Mouse (Mus musculus): ENCODE data around the gene Cers5. TPM values are rescaled to one million over a fixed set of nuclear protein-coding genes. Genes with fewer than 3 reads are reported as not detected.
A peak's percentile ranks its signal among the peaks of the same experiment; 100 is the strongest.

The Cers5 gene
- polyA plus RNA-seq, 1 experiment from 2014 or later, result 75.6 TPM

DNA sequence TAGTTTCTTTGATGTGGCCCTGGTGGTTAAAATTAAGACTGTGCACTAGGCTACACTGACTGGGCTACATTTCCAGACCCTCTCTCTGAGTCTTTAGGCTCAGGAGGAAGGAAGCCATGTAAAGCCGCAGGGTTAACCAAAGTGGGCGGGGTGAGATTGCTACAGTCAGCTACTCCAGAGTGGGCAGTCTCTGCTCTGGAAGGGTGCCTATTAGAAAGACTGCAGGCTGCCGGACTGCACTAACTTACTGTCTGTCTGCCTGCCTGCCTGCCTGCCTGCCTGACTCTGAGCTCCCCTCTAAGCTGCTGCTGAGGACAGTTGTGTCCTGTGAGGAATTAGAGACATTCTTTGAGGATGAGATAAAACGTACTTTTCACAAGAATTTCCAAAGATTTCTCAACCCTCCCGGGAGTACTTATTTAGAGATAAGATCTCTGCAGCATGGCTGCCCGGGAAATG is 30.5 kb upstream of the Cers5 start:
- H3K27ac ChIP-seq, result peak overlapping the region; percentile 77
- peaks cover 76% of the 10 kb centered on the region for H3K36me3 ChIP-seq
- 16% methylated on average over 6 of the region's 6 CpGs for WGBS
- peaks cover 66% of the 10 kb centered on the region for H3K4me1 ChIP-seq
- DNase-seq (ENCODE audit: low spot score), result peak; percentile 56
- H3K4me3 ChIP-seq, result no peak overlapping the region
- H3K27me3 ChIP-seq (ENCODE audit: low read depth, poor library complexity, severe bottlenecking), result no peaks in the 10 kb centered on the region
- H3K9me3 ChIP-seq (replicated peaks), result no peaks in the 10 kb centered on the region

DNA sequence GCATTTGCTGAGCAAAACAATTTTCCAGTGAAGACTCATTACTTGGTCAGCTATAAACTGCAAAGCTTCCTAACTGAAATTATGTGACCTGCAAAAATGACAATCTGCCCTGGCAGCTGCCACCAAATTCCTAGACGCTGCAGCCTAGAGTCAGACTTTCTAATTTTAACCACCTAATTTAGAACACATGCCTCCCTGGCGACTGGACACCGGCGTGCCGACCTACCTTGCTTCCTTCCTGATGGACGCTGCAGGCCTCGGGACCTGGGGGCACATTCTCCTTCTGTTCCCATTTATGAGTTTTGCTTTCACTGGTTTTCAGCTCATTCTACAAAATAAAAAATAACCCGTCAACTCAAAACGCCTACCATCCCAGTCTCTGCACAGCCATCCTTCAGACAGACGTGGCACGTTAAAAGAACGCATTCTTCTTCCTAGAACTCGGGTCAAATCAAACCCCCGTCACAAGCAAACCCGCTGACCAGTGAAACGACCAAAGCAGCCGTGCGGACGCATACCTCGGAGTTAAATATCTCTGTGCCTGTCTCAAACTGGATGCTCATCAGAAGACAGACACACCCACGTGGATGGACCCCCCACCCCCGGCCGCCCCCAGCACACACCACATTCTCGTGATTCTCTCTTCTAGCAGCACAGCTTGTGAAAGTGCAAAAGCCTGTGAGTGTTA is 29.3 kb upstream of the Cers5 start:
- H3K4me3 ChIP-seq, result peak overlapping the region; percentile 27
- peak; percentile 65 for DNase-seq (ENCODE audit: low spot score)
- H3K36me3 ChIP-seq, result peaks cover 78% of the 10 kb centered on the region
- no peaks in the 10 kb centered on the region for H3K9me3 ChIP-seq (replicated peaks)
- H3K27me3 ChIP-seq (ENCODE audit: low read depth, poor library complexity, severe bottlenecking), result no peaks in the 10 kb centered on the region
- H3K27ac ChIP-seq, result peak overlapping the region; percentile 82
- peaks cover 61% of the 10 kb centered on the region for H3K4me1 ChIP-seq
- WGBS, result 25% methylated on average over 24 of the region's 24 CpGs

DNA sequence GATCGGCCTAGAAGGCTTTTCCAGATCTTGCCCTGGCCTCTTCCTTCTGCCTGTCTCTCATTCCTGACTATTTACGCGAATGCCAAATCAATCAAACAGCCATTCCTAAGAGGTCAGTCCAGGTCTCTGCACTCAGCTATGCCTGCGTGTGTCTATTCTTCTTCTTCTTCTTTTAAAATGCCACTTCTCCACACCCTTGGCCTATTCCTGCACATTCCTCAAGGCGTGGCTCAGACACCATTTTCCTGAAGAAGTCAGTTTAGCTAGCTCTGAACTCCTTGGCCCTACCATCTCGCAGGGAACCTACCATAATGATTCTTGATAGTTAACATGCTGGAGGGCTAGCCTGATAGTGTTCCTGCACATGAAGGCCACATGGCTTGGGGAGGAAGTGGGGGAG is 27.0 kb upstream of the Cers5 start:
- Histone ChIP-seq H3K36me3 (peaks cover 78% of the 10 kb centered on the region), H3K27me3 (ENCODE audit: low read depth, poor library complexity, severe bottlenecking) (no peaks in the 10 kb centered on the region), H3K9me3 (replicated peaks) (no peaks in the 10 kb centered on the region; the same call in 1 of the 2 replicates), H3K4me3 (no peak overlapping the region), H3K27ac (no peak overlapping the region; the same call in 1 of the 2 replicates), H3K4me1 (peaks cover 60% of the 10 kb centered on the region)
- no peak for DNase-seq (ENCODE audit: low spot score)
- 66% methylated on average over 6 of the region's 6 CpGs for WGBS

DNA sequence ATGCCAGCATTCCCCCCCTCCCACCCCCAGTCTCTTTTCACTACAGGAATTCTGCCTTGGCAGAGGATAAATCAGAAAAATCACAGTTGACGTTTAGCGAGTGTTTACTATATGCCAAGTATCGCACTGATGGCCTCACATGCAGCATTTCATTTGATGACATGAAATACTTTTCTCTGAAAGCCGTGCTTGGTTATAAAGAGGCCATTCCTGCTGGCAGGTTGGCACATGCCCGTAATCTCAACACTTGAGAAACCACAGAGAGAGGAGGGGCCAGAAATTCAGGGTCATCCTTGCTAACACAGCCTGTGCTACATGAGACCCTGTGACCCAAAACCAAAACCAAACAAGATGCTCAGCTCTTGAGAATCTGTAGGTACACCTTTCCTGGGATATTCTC is 25.2 kb upstream of the Cers5 start:
- H3K4me1 ChIP-seq, result peaks cover 46% of the 10 kb centered on the region
- 84% methylated on average over 5 of the region's 5 CpGs for WGBS
- H3K4me3 ChIP-seq, result no peak overlapping the region
- DNase-seq (ENCODE audit: low spot score), result no peak
- no peak overlapping the region for H3K27ac ChIP-seq
- no peaks in the 10 kb centered on the region; the same call in 1 of the 2 replicates for H3K9me3 ChIP-seq (replicated peaks)
- H3K27me3 ChIP-seq (ENCODE audit: low read depth, poor library complexity, severe bottlenecking), result no peaks in the 10 kb centered on the region
- H3K36me3 ChIP-seq, result peaks cover 81% of the 10 kb centered on the region

DNA sequence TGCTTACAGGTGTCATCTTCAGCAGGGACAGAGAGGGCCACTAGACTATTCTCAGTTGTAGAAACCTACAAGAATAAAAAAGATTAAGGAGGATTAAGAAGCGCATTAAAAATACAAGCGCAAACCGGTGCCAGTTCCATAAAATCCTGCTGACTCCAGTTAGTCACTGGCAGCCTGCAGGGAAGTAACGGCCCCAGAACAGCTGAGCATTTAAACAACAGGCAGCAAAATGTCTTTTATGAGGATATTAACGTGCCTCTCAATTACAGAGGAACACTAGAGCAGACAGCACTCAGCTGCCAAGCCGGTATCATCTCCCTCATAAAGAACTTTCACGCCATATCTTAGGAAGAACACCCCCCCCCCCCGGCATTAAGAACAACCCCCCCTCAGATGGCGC is 24.1 kb upstream of the Cers5 start:
- Histone ChIP-seq H3K36me3 (peaks cover 93% of the 10 kb centered on the region), H3K27ac (no peak overlapping the region), H3K4me1 (peaks cover 34% of the 10 kb centered on the region), H3K27me3 (ENCODE audit: low read depth, poor library complexity, severe bottlenecking) (no peaks in the 10 kb centered on the region), H3K9me3 (replicated peaks) (no peaks in the 10 kb centered on the region; the same call in 1 of the 2 replicates), H3K4me3 (no peak overlapping the region)
- no peak for DNase-seq (ENCODE audit: low spot score)
- WGBS, result 82% methylated on average over 9 of the region's 9 CpGs

DNA sequence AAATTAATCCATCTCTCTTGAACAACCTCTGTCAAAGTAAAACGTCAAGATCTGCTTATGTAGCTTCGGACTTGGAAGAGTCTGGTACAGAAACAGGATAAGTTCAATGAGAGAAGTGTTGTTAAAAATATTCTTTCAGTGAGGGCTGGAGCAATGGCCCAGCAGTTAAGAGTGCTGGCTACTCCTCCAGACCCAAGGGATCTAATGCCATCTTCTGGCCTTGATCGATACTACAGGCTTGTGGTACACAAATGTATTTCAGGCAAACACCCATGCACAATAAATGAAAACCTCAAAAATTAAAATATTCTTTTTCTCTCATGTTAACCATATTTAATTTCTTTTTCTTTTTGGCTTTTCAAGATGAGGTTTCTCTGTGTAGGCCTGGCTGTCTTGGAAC is 23.4 kb upstream of the Cers5 start:
- Histone ChIP-seq H3K36me3 (peaks cover 96% of the 10 kb centered on the region), H3K9me3 (replicated peaks) (no peaks in the 10 kb centered on the region; the same call in 1 of the 2 replicates), H3K27me3 (ENCODE audit: low read depth, poor library complexity, severe bottlenecking) (no peaks in the 10 kb centered on the region), H3K4me3 (no peak overlapping the region), H3K27ac (no peak overlapping the region), H3K4me1 (peaks cover 29% of the 10 kb centered on the region)
- WGBS, result 87% methylated on average over 3 of the region's 3 CpGs
- no peak for DNase-seq (ENCODE audit: low spot score)

DNA sequence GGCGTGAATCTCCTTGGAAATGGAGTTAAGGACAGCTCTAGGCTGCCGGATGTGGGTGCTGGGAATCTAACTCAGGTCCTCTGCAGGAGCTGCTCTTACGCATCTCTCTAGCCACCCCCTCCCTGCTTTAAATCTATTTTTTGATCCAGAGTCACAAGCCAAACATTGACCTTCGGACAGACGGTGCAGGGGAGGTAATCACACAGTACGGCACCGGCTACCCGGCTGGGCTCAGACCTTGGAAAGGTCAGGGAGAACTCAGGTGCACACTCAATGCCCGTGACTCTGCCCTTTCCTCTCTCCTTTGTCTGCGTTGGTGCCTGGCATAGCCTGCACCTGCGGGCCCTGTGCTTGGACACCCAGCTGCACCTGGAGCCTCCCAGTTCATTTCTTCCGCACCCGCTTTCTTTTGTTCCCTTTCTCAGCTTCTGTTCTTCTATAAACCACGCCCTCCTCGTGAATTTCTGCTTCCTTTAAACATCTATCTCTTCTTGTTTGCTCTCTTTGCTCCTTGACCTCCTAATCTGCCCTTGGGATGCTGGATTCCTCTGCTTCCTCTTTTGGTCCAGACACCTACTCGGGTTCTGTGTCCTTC is 19.6 kb upstream of the Cers5 start:
- no peak overlapping the region for H3K27ac ChIP-seq
- no peaks in the 10 kb centered on the region; the same call in 1 of the 2 replicates for H3K9me3 ChIP-seq (replicated peaks)
- no peaks in the 10 kb centered on the region for H3K27me3 ChIP-seq (ENCODE audit: low read depth, poor library complexity, severe bottlenecking)
- DNase-seq (ENCODE audit: low spot score), result no peak
- H3K4me1 ChIP-seq, result 0 out of 2 replicates have a peak, but pooled peaks cover 8% of the 10 kb centered on the region
- no peak overlapping the region for H3K4me3 ChIP-seq
- H3K36me3 ChIP-seq, result peaks cover 98% of the 10 kb centered on the region
- 96% methylated on average over 16 of the region's 16 CpGs for WGBS

DNA sequence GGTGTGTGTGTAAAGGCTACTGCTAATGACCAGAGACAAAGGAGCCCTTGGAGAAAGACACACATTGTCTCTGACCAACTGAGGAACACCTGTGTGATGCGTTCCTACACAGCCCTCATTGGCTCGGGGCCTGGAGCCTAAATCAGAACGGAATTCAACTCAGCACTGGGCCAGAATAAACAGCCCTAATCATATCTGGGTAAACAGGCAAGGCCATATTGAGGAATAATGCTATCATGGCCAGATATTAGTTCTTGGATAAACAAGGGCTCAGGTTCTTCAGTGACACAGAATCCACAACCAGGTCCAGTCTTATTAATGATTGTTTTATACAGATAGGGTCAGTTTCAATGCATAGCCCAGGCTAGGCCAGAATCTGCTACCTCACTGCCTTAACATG is 18.3 kb upstream of the Cers5 start:
- no peak for DNase-seq (ENCODE audit: low spot score)
- 97% methylated on average over 3 of the region's 3 CpGs for WGBS
- Histone ChIP-seq H3K4me3 (no peak overlapping the region), H3K9me3 (replicated peaks) (no peaks in the 10 kb centered on the region), H3K36me3 (peaks cover 98% of the 10 kb centered on the region), H3K27ac (no peak overlapping the region), H3K27me3 (ENCODE audit: low read depth, poor library complexity, severe bottlenecking) (no peaks in the 10 kb centered on the region), H3K4me1 (0 out of 2 replicates have a peak, but pooled peaks cover 2% of the 10 kb centered on the region)

DNA sequence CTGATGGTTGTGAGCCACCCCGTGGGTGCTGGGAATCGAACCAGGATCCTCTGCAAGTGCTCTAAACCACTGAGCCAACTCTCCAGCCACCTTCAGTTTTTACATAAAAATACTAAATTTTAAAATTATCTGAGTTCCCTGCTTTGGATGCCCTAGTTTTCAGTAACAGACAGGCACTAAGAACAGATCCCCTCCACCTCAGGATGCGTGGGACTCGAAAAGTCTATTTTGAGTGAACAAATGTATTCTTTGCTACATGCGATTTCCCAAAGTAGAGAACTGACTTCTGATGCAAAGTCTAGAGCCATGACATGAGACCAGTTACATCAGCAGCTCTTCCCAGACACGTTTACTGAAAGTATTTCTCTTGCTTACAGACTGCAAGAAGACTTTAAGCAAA is 17.8 kb upstream of the Cers5 start:
- H3K27ac ChIP-seq, result no peak overlapping the region
- 93% methylated on average over 6 of the region's 6 CpGs for WGBS
- no peak for DNase-seq (ENCODE audit: low spot score)
- no peaks in the 10 kb centered on the region for H3K9me3 ChIP-seq (replicated peaks)
- H3K4me1 ChIP-seq, result 0 out of 2 replicates have a peak, but pooled peaks cover 2% of the 10 kb centered on the region
- no peaks in the 10 kb centered on the region for H3K27me3 ChIP-seq (ENCODE audit: low read depth, poor library complexity, severe bottlenecking)
- H3K4me3 ChIP-seq, result no peak overlapping the region
- peaks cover 99% of the 10 kb centered on the region for H3K36me3 ChIP-seq

DNA sequence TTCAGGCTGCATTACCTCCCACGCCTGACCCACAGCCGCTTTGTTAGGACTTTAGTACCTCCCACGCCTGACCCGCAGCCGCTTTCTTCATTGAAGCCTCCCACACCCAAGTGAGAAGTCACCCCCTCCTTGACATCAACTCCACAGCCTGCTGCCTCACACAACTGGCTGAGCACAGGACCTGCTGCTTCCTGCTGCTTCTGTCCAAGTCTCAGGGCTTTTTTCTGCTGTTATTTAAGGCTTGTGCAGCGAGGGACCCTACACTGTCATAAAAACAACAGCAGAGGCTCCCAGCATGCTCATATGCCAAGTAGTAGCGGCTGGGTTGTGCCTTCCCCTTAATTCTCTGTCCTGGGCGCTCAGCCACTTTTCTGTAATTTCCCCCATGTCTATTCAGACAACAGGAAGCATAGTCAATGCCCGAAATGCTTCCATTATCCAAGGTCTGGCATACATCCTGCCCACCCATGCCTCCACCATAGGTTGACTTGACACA is 15.0 kb upstream of the Cers5 start:
- Histone ChIP-seq H3K4me3 (no peak overlapping the region), H3K27me3 (ENCODE audit: low read depth, poor library complexity, severe bottlenecking) (no peaks in the 10 kb centered on the region), H3K9me3 (replicated peaks) (no peaks in the 10 kb centered on the region), H3K27ac (no peak overlapping the region), H3K36me3 (peaks cover 99% of the 10 kb centered on the region), H3K4me1 (0 out of 2 replicates have a peak, but pooled peaks cover 2% of the 10 kb centered on the region)
- no peak for DNase-seq (ENCODE audit: low spot score)
- 77% methylated on average over 9 of the region's 9 CpGs for WGBS

DNA sequence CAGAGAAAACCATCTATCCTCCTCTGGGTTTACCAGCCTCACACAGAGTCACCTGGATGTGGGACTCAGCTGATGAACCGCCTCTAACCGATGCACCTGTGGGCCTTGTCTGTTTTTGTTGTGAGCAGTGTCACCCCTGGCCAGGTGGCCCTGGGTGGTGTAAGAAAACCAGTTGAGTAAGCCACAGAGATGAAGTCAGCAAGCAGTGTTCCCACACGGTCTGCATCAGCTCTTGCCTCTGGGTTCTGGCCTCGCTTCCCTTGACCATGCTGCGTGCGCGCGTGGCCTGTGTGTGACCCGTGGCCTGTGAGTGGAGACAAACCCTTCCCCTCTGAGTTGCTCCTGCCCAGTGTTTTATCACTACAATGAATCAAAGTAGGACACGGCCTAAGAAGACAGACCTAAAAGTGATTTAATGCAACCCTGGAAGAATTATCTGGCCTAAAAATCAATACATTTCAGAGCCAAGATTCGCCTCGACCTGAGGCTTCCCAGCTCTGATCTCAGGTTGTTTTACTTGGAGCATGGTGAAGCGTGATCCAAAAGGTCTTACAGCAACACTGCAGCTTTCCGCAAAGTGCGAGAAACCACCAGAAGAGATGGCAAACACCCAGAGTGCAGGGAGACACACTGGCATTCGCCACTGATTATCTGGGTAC is 6.1 kb upstream of the Cers5 start:
- no peaks in the 10 kb centered on the region for H3K4me1 ChIP-seq
- DNase-seq (ENCODE audit: low spot score), result no peak
- peaks cover 68% of the 10 kb centered on the region for H3K36me3 ChIP-seq
- no peaks in the 10 kb centered on the region for H3K27me3 ChIP-seq (ENCODE audit: low read depth, poor library complexity, severe bottlenecking)
- H3K27ac ChIP-seq, result no peak overlapping the region
- H3K9me3 ChIP-seq (replicated peaks), result no peaks in the 10 kb centered on the region
- WGBS, result 91% methylated on average over 16 of the region's 16 CpGs
- no peak overlapping the region for H3K4me3 ChIP-seq

DNA sequence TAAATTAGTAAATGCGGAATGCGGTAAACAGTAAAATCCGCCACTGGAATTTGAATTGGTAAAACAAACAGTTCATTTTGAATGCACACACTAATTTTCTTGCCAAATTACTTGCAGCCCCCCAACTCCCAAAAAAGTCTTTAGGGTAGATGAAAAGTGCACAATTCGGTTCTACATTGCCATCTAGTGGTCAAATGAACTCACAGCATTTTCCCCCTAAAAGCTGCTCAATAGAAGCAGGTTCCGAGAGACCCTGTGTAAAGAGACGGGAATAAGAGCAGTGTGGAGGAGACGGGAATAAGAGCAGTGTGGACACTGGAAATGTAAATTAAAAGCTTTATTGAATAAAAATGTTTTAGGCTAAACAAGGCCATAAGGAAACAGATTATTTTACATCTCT is 5.5 kb upstream of the Cers5 start:
- Histone ChIP-seq H3K36me3 (peaks cover 61% of the 10 kb centered on the region), H3K27ac (no peak overlapping the region)
- WGBS, result 30% methylated on average over 7 of the region's 7 CpGs

DNA sequence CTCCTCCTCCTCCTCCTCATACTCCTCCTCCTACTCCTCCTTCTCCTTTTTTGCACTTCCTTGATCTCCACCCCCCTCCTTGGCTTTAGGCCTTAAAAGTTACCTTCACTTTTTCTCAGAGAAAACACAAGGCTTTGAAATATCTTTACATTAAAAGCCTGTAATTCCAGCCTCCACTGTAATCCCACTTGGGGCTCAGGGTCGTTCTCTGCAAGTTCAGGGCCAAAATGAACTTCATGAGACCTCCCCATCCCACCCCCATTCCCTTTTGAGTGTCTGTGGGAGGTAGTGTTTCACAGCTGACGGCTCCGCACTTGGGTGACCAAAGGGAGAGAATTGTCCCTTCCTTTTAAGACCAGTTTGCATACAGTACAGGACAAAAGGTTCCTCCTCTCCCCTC is 240 bp upstream of the Cers5 start:
- no peak for DNase-seq (ENCODE audit: low spot score)
- Histone ChIP-seq H3K36me3 (peaks cover 11% of the 10 kb centered on the region), H3K4me3 (peak overlapping the region; percentile 98), H3K27ac (peak overlapping the region; percentile 98; the same call in 1 of the 2 replicates), H3K4me1 (peaks cover 32% of the 10 kb centered on the region), H3K9me3 (replicated peaks) (no peaks in the 10 kb centered on the region), H3K27me3 (ENCODE audit: low read depth, poor library complexity, severe bottlenecking) (no peaks in the 10 kb centered on the region)
- 30% methylated on average over 3 of the region's 3 CpGs for WGBS

More for the DNA sequence above, 5.5 kb upstream of the Cers5 start:
- no peak overlapping the region for H3K4me3 ChIP-seq
- H3K27me3 ChIP-seq (ENCODE audit: low read depth, poor library complexity, severe bottlenecking), result no peaks in the 10 kb centered on the region
- no peaks in the 10 kb centered on the region for H3K4me1 ChIP-seq
- DNase-seq (ENCODE audit: low spot score), result no peak
- no peaks in the 10 kb centered on the region for H3K9me3 ChIP-seq (replicated peaks)
